Mouse (Mus musculus) G1E-ER4 (cell line): ENCODE measurements around the gene Hist1h2bp. TPM values are rescaled to one million over a fixed set of nuclear protein-coding genes. Genes with fewer than 3 reads are reported as not detected.
"Not testable (repeated sequence)": the region's sequence is repeated elsewhere in the genome, so short reads cannot be mapped to it uniquely, and the experiment has no call there.

Experiments used
- GATA1 ChIP-seq: IDR thresholded peaks from one replicate; pipeline ENCODE4 v1.8.0; 2012; ENCODE audit warnings: low read length, inconsistent platforms
- polyA plus RNA-seq: library from polyadenylated mRNA; stranded (reverse); fragments of >175 nt; gene quantifications from 2 replicates; pipeline ENCODE4 v1.2.3, GENCODE M21; 2012

Gene Hist1h2bp
- polyA plus RNA-seq, 1 experiment = 8.7 TPM

DNA sequence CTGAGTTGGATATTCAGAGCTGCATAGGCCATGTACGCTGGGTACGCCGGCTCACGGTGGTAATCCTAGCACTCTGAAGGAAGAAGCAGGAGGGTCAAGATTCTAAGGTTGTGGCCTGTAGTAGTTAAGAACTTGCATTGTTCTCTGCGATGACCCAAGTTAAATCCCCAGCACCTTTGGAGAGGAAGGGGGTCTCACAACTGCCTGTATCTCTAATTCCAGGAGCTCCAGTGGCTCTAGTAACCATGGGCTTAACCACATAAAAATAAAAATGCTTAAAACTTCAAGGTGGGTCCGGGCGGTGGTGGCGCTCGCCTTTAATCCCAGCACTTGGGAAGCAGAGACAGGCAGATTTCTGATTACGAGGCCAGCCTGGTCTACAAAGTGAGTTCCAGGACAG lies 43.1 kb downstream of the Hist1h2bp start:
- TF ChIP-seq GATA1 = no peak

GRCm38 (mm10) chr13:21831418-21832394 lies 44.4 kb downstream of the Hist1h2bp start, which contains the start of gene Hist1h4n:
Gene Hist1h4n (minus strand): TSS chr13:21832196.
- not testable (repeated sequence) for TF ChIP-seq GATA1

DNA sequence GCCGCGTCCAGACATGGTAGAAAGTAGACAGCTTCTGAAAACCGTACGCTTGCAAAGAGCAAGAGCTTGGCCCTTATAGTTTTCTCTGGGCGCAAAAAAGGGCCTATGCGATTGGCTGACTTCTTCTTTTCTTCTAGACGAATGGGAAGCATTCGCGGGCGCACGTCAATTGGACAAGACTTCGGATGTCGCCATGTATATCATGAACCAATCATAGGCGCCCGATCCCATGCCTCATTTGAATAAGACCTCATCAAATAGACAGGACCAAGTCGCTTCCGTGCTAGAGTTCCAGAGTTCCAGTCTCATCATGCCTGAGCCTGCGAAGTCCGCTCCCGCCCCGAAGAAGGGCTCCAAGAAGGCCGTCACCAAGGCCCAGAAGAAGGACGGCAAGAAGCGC lies 46.2 kb downstream of the Hist1h2bp start, which contains the start of the genes Hist1h2ap and Hist1h2br:
Gene Hist1h2ap, minus strand, starts transcription at position 47 of the 400 bp plus-strand sequence.
Gene Hist1h2br, plus strand, starts transcription at position 283 of the 400 bp plus-strand sequence.
- TF ChIP-seq GATA1 = not testable (repeated sequence)

Other genes starting within 250 kb of the Hist1h2bp start
- not detected in 2 replicates for gene Olfr1366, start 244.7 kb upstream of the Hist1h2bp start, polyA plus RNA-seq
- not detected in 2 replicates for gene Olfr1535, start 227.6 kb upstream of the Hist1h2bp start, polyA plus RNA-seq
- gene Olfr1364, start 205.7 kb upstream of the Hist1h2bp start, polyA plus RNA-seq = not detected in 2 replicates
- not detected in 2 replicates for gene Olfr1362, start 173.4 kb upstream of the Hist1h2bp start, polyA plus RNA-seq
- gene Olfr11, start 144.9 kb upstream of the Hist1h2bp start, polyA plus RNA-seq = not detected in 2 replicates
- gene Olfr1361, start 124.1 kb upstream of the Hist1h2bp start, polyA plus RNA-seq = not detected in 2 replicates
- gene Olfr1360, start 110.1 kb upstream of the Hist1h2bp start, polyA plus RNA-seq = not detected in 2 replicates
- gene Olfr1359, start 89.3 kb upstream of the Hist1h2bp start, polyA plus RNA-seq = not detected in 2 replicates
- gene Hist1h2bl, start 71.3 kb upstream of the Hist1h2bp start, polyA plus RNA-seq = 9.8 and 10.6 TPM in 2 replicates
- gene Hist1h2ai, start 71.0 kb upstream of the Hist1h2bp start, polyA plus RNA-seq = 372 and 421 TPM in 2 replicates
- gene Hist1h3h, start 69.8 kb upstream of the Hist1h2bp start, polyA plus RNA-seq = 53.9 and 54.4 TPM in 2 replicates
- 1.9 and 2.1 TPM in 2 replicates for gene Hist1h2bm, start 65.4 kb upstream of the Hist1h2bp start, polyA plus RNA-seq
- 1.9 and 2.4 TPM in 2 replicates for gene Hist1h4j, start 52.4 kb upstream of the Hist1h2bp start, polyA plus RNA-seq
- gene Hist1h4k, start 37.0 kb upstream of the Hist1h2bp start, polyA plus RNA-seq = 22.6 and 25.4 TPM in 2 replicates
- gene Hist1h2ak, start 33.6 kb upstream of the Hist1h2bp start, polyA plus RNA-seq = 69.0 and 85.5 TPM in 2 replicates
- gene Hist1h2bn, start 33.3 kb upstream of the Hist1h2bp start, polyA plus RNA-seq = 1.4 and 1.7 TPM in 2 replicates
- gene Hist1h1b, start 6.8 kb upstream of the Hist1h2bp start, polyA plus RNA-seq = 3.3 and 4.5 TPM in 2 replicates
- gene Hist1h3i, start 4.1 kb upstream of the Hist1h2bp start, polyA plus RNA-seq = 36.7 and 37.8 TPM in 2 replicates
- gene Hist1h2an, start 243 bp upstream of the Hist1h2bp start, polyA plus RNA-seq = 16.6 and 26.9 TPM in 2 replicates
- gene Hist1h2bq, start 22.7 kb downstream of the Hist1h2bp start, polyA plus RNA-seq = 14.0 and 15.0 TPM in 2 replicates
- 4,601 and 5,007 TPM in 2 replicates for gene Hist1h2ao, start 23.0 kb downstream of the Hist1h2bp start, polyA plus RNA-seq
- gene Hist1h4m, start 24.3 kb downstream of the Hist1h2bp start, polyA plus RNA-seq = 6.1 and 9.7 TPM in 2 replicates
- 16.6 and 26.1 TPM in 2 replicates for gene Hist1h4n, start 44.7 kb downstream of the Hist1h2bp start, polyA plus RNA-seq
- 9,534 and 19,469 TPM in 2 replicates for gene Hist1h2ap, start 46.0 kb downstream of the Hist1h2bp start, polyA plus RNA-seq
- gene Hist1h2br, start 46.3 kb downstream of the Hist1h2bp start, polyA plus RNA-seq = 13.3 and 14.2 TPM in 2 replicates
- 0.03 and 0.06 TPM in 2 replicates for gene Zfp184, start 157.6 kb downstream of the Hist1h2bp start, polyA plus RNA-seq
- gene Pom121l2, start 193.7 kb downstream of the Hist1h2bp start, polyA plus RNA-seq = not detected in 2 replicates
- 0.49 and 0.73 TPM in 2 replicates for gene Prss16, start 222.3 kb downstream of the Hist1h2bp start, polyA plus RNA-seq
- gene Hist1h2ah, start 248.1 kb downstream of the Hist1h2bp start, polyA plus RNA-seq = 3,459 and 5,297 TPM in 2 replicates
- 15.3 and 22.3 TPM in 2 replicates for gene Hist1h2bk, start 248.4 kb downstream of the Hist1h2bp start, polyA plus RNA-seq